Mouse (Mus musculus): ENCODE data around the gene Ush2a. TPM values are rescaled to one million over a fixed set of nuclear protein-coding genes. Genes with fewer than 3 reads are reported as not detected.

Ush2a gene
- polyA plus RNA-seq, 1 experiment from 2014 or later = 0.05 TPM

DNA sequence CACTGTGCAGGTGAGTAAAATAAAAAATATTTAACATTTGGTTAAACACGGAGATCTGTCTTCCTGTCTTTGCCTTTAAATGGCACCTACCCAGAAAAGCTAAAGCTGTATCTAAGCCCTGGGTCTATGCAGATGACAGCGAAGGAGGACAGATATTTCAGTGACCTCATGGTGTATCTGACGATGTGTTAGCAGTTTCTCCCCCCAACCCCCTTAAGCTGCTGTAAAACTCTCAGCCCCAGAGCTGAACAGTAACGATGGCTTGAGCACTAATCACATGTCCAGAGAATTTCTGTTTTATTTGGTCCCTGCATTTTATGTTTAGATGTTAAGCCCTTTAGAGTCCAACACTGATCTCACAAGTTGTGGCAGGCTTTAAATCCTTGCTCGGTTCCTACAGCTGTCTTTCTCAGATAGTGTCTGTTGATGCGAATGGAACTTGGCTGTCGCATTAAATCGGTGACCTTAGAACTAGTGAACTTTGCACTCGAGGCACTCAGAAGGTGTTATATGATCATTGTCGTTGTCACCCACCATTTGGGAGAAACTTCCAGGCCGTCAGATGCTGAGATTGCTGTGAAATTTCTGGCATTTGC lies 5.4 kb downstream of the Ush2a start:
- H3K4me1 ChIP-seq (ENCODE audit: insufficient read depth, low read length) = no peaks in the 10 kb centered on the region
- 36% methylated on average over 11 of the region's 11 CpGs for WGBS
- H3K4me3 ChIP-seq (ENCODE audit: low read length) = no peak overlapping the region
- H3K9ac ChIP-seq (replicated peaks; ENCODE audit: low read length) = no peak overlapping the region
- no peak for ATAC-seq (ENCODE audit: low FRiP score, low TSS enrichment)
- no peaks in the 10 kb centered on the region for H3K36me3 ChIP-seq (ENCODE audit: insufficient read depth, low read length)
- H3K27me3 ChIP-seq (ENCODE audit: insufficient read depth, low read length) = no peaks in the 10 kb centered on the region
- H3K4me2 ChIP-seq (replicated peaks; ENCODE audit: low read depth, low read length) = no peak overlapping the region
- H3K9me3 ChIP-seq (ENCODE audit: low read length) = no peaks in the 10 kb centered on the region
- H3K27ac ChIP-seq (ENCODE audit: low read length) = no peak overlapping the region

DNA sequence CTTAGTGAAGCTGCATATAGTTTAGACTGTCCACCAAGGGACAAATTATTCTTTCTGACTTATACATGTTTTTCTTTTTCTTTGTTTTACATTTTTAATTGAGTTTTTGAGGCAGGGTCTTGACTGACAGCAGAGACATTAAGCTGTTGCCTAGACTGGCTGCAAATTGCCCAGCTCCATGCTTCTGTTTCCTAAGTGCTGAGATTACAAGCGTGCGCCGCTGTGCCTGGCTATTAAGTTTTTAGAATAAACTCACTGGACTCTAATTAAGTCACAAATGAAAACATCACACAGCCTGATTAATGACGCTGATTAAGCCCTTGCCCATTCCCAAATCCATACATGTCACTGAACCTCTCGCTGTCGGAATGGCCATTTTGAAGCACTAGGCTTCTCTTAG lies 7.2 kb downstream of the Ush2a start:
- no peaks in the 10 kb centered on the region for H3K4me1 ChIP-seq (ENCODE audit: insufficient read depth, low read length)
- no peaks in the 10 kb centered on the region for H3K27me3 ChIP-seq (ENCODE audit: insufficient read depth, low read length)
- H3K36me3 ChIP-seq (ENCODE audit: insufficient read depth, low read length) = no peaks in the 10 kb centered on the region
- no peaks in the 10 kb centered on the region for H3K9me3 ChIP-seq (ENCODE audit: low read length)
- no peak overlapping the region for H3K4me2 ChIP-seq (replicated peaks; ENCODE audit: low read depth, low read length)
- ATAC-seq (ENCODE audit: low FRiP score, low TSS enrichment) = no peak
- 69% methylated on average over 6 of the region's 6 CpGs for WGBS
- H3K27ac ChIP-seq (ENCODE audit: low read length) = no peak overlapping the region
- no peak overlapping the region for H3K4me3 ChIP-seq (ENCODE audit: low read length)
- no peak overlapping the region for H3K9ac ChIP-seq (replicated peaks; ENCODE audit: low read length)

DNA sequence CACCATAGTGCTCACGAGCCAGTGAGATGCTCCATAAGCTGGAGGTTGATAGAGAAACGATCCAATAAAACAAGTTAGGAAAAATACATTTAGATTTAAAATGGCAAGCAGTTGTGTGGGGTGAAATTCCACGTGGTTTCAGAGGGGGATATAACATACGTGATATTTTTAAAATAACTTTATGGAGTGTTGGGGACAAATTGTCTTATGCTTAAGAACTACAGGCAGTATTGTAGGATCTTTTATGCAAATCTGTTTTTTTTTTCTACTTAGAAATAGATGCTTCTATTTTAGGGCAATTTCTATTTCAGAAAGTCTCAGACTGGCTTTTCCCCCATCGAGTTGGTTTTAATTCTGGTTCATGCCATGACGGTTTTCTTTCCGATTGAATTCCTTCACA lies 51.5 kb downstream of the Ush2a start:
- Histone ChIP-seq H3K4me3 (ENCODE audit: low read length) (no peak overlapping the region), H3K36me3 (ENCODE audit: insufficient read depth, low read length) (no peaks in the 10 kb centered on the region), H3K27me3 (ENCODE audit: insufficient read depth, low read length) (no peaks in the 10 kb centered on the region), H3K4me1 (ENCODE audit: insufficient read depth, low read length) (no peaks in the 10 kb centered on the region; the same call in 1 of the 2 replicates), H3K27ac (ENCODE audit: low read length) (no peak overlapping the region), H3K4me2 (replicated peaks; ENCODE audit: low read depth, low read length) (no peak overlapping the region), H3K9me3 (ENCODE audit: low read length) (no peaks in the 10 kb centered on the region), H3K9ac (replicated peaks; ENCODE audit: low read length) (no peak overlapping the region)
- WGBS = 91% methylated on average over 7 of the region's 7 CpGs
- no peak for ATAC-seq (ENCODE audit: low FRiP score, low TSS enrichment)

DNA sequence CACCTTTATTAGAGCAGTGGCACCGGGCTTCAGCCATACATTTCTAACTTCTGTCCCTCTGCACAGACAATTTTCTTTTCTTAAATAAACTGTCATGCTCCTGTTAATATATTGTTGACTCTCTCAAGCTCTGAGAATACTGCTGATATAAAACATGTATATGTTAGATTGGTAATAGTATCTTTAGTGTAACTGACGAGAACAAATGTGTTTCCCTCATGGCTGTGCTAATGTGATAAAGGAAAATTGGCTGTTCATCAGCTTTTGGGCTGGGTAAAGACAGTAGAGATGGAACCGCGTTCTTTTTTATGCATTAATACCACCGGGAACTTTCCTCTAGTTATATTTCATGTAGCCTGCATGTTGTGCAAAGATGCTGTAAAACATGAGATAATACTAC lies 54.8 kb downstream of the Ush2a start:
- Histone ChIP-seq H3K9me3 (ENCODE audit: low read length) (no peaks in the 10 kb centered on the region), H3K27ac (ENCODE audit: low read length) (no peak overlapping the region), H3K9ac (replicated peaks; ENCODE audit: low read length) (no peak overlapping the region), H3K4me2 (replicated peaks; ENCODE audit: low read depth, low read length) (no peak overlapping the region), H3K36me3 (ENCODE audit: insufficient read depth, low read length) (no peaks in the 10 kb centered on the region), H3K4me1 (ENCODE audit: insufficient read depth, low read length) (no peaks in the 10 kb centered on the region; the same call in 1 of the 2 replicates), H3K27me3 (ENCODE audit: insufficient read depth, low read length) (no peaks in the 10 kb centered on the region), H3K4me3 (ENCODE audit: low read length) (no peak overlapping the region)
- ATAC-seq (ENCODE audit: low FRiP score, low TSS enrichment) = no peak
- WGBS = 89% methylated on average over 5 of the region's 5 CpGs

DNA sequence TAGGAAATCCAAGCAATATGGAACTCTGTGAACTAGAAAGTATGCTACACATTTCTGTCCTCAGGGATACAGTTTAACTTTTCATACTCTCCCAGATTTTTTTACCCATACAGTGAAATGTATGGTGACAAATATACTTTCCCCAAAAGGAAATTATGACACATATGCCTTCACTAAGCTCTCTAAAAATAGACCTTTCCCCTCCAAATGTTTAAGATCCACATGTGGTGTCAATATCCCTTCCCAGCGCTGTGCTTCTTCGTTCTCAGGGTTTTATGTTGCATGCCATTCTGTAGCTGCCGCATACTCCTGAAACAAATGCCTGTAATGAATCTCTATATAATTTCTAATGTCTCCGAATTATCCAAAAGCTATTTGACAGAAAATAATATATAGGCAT lies 58.4 kb downstream of the Ush2a start:
- no peak for ATAC-seq (ENCODE audit: low FRiP score, low TSS enrichment)
- Histone ChIP-seq H3K27ac (ENCODE audit: low read length) (no peak overlapping the region), H3K36me3 (ENCODE audit: insufficient read depth, low read length) (no peaks in the 10 kb centered on the region), H3K4me2 (replicated peaks; ENCODE audit: low read depth, low read length) (no peak overlapping the region), H3K27me3 (ENCODE audit: insufficient read depth, low read length) (no peaks in the 10 kb centered on the region), H3K9me3 (ENCODE audit: low read length) (no peaks in the 10 kb centered on the region), H3K4me3 (ENCODE audit: low read length) (no peak overlapping the region), H3K9ac (replicated peaks; ENCODE audit: low read length) (no peak overlapping the region), H3K4me1 (ENCODE audit: insufficient read depth, low read length) (no peaks in the 10 kb centered on the region; the same call in 1 of the 2 replicates)
- WGBS = 68% methylated on average over 4 of the region's 4 CpGs

DNA sequence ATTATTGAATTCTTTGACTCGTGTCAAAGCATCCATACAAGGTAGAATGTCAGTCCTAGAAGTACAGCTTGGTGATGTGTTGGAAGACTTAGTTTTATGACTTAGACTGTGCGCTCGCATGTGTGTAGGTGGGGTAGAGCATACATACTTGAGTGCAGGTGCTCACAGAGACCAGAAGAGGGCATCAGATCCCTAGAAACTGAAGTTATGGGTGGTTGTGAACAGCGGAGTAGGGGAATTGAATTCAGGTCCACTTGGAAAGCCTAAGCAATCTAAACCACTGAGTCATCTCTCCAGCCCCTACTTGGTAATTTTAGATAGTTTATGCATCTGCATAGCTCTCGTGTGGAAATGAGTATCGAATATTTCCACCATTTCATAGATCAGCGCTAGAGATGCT lies 59.7 kb downstream of the Ush2a start:
- ATAC-seq (ENCODE audit: low FRiP score, low TSS enrichment) = no peak
- H3K4me1 ChIP-seq (ENCODE audit: insufficient read depth, low read length) = no peaks in the 10 kb centered on the region; the same call in 1 of the 2 replicates
- 85% methylated on average over 7 of the region's 7 CpGs for WGBS
- no peak overlapping the region for H3K4me3 ChIP-seq (ENCODE audit: low read length)
- H3K4me2 ChIP-seq (replicated peaks; ENCODE audit: low read depth, low read length) = no peak overlapping the region
- no peak overlapping the region for H3K27ac ChIP-seq (ENCODE audit: low read length)
- H3K36me3 ChIP-seq (ENCODE audit: insufficient read depth, low read length) = no peaks in the 10 kb centered on the region
- no peaks in the 10 kb centered on the region for H3K9me3 ChIP-seq (ENCODE audit: low read length)
- H3K27me3 ChIP-seq (ENCODE audit: insufficient read depth, low read length) = no peaks in the 10 kb centered on the region
- no peak overlapping the region for H3K9ac ChIP-seq (replicated peaks; ENCODE audit: low read length)

DNA sequence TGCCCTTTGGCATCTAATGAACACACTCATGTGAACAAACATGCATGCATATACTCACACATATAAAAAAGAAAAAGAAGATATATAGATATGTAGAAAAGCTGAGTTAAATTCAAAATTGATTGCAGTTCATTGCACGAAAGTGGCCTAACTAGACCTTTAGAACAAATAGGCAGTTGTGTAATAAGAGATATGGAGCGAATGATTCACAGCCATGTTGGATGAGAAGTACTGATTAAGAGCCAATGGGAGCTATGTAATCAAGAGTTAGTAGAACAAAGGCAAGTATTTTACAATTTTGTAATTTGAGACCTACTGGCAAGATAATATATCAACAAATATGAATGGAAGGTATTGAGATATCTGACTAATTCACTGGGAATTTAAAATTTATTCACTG lies 68.6 kb downstream of the Ush2a start:
- ATAC-seq (ENCODE audit: low FRiP score, low TSS enrichment) = no peak
- no peaks in the 10 kb centered on the region for H3K9me3 ChIP-seq (ENCODE audit: low read length)
- H3K9ac ChIP-seq (replicated peaks; ENCODE audit: low read length) = no peak overlapping the region
- H3K4me1 ChIP-seq (ENCODE audit: insufficient read depth, low read length) = no peaks in the 10 kb centered on the region
- H3K27me3 ChIP-seq (ENCODE audit: insufficient read depth, low read length) = no peaks in the 10 kb centered on the region
- no peaks in the 10 kb centered on the region for H3K36me3 ChIP-seq (ENCODE audit: insufficient read depth, low read length)
- 78% methylated on average over 2 of the region's 2 CpGs for WGBS
- H3K27ac ChIP-seq (ENCODE audit: low read length) = no peak overlapping the region
- H3K4me2 ChIP-seq (replicated peaks; ENCODE audit: low read depth, low read length) = no peak overlapping the region
- H3K4me3 ChIP-seq (ENCODE audit: low read length) = no peak overlapping the region

DNA sequence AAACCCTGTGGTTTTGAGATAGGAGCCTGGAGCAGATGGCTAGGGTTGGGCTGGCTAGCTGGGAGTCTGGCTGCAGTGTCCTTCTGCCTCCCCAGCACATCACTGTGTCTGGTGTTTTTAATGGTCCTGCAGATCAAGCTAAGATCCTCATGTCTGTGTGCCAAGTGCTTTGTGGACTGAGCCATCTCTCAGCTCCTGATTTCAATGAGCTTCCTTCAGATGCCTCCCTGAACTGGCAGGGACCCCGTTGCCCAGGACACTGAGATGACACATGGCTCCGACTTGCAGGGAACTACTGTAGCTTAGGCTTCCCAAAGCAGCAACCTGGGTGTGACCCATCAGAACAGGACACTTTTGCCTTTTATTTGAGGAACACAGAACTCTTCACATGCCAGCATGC lies 72.1 kb downstream of the Ush2a start:
- ATAC-seq (ENCODE audit: low FRiP score, low TSS enrichment) = no peak
- Histone ChIP-seq H3K4me3 (ENCODE audit: low read length) (no peak overlapping the region), H3K36me3 (ENCODE audit: insufficient read depth, low read length) (no peaks in the 10 kb centered on the region), H3K9ac (replicated peaks; ENCODE audit: low read length) (no peak overlapping the region), H3K27me3 (ENCODE audit: insufficient read depth, low read length) (no peaks in the 10 kb centered on the region), H3K9me3 (ENCODE audit: low read length) (no peaks in the 10 kb centered on the region), H3K27ac (ENCODE audit: low read length) (no peak overlapping the region), H3K4me1 (ENCODE audit: insufficient read depth, low read length) (no peaks in the 10 kb centered on the region), H3K4me2 (replicated peaks; ENCODE audit: low read depth, low read length) (no peak overlapping the region)
- 82% methylated on average over 2 of the region's 2 CpGs for WGBS

DNA sequence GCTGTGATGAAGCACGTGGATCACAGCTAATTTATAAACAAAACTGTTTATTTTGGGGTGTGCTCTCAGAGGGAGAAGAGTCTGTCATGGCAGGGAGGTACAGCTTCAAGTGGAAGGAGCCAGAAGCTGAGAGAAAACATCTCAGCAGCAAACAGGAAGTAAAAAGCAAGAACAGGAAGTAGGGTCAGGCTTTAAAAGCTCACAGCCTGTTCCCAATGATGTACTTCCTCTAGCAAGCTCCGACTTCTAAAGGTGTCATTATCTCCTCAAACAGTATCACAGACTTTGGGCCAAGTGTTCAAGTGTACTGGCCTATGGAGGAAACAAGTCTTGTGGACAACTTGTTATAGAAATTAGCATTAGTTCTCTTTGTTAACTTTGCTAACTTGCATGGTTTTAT lies 85.9 kb downstream of the Ush2a start:
- no peak for ATAC-seq (ENCODE audit: low FRiP score, low TSS enrichment)
- H3K36me3 ChIP-seq (ENCODE audit: insufficient read depth, low read length) = no peaks in the 10 kb centered on the region
- H3K9me3 ChIP-seq (ENCODE audit: low read length) = no peaks in the 10 kb centered on the region
- H3K4me1 ChIP-seq (ENCODE audit: insufficient read depth, low read length) = no peaks in the 10 kb centered on the region
- no peak overlapping the region for H3K4me2 ChIP-seq (replicated peaks; ENCODE audit: low read depth, low read length)
- H3K9ac ChIP-seq (replicated peaks; ENCODE audit: low read length) = no peak overlapping the region
- 50% methylated on average over 2 of the region's 2 CpGs for WGBS
- no peaks in the 10 kb centered on the region for H3K27me3 ChIP-seq (ENCODE audit: insufficient read depth, low read length)
- no peak overlapping the region for H3K27ac ChIP-seq (ENCODE audit: low read length)
- no peak overlapping the region for H3K4me3 ChIP-seq (ENCODE audit: low read length)

DNA sequence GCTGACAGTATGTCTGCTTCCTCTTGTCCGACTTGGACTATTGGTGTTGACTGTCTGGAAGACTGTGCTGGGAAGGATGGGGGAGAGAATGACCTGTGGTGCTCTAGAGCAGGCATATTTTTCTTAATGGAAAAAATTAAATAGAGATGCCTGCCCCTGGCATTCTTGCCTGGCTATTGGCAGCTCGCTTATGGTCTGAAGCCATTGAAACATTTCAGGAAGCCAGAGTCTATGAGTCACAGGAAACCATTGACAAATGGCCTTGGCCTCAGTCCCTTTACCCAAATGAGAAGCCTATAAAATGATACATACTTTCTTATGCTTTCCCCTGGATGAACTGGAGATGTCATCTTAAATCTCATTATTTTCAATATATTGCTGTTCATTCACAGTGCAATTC lies 92.9 kb downstream of the Ush2a start:
- Histone ChIP-seq H3K27me3 (ENCODE audit: insufficient read depth, low read length) (no peaks in the 10 kb centered on the region), H3K36me3 (ENCODE audit: insufficient read depth, low read length) (no peaks in the 10 kb centered on the region), H3K9ac (replicated peaks; ENCODE audit: low read length) (no peak overlapping the region), H3K9me3 (ENCODE audit: low read length) (no peaks in the 10 kb centered on the region), H3K4me3 (ENCODE audit: low read length) (no peak overlapping the region), H3K27ac (ENCODE audit: low read length) (no peak overlapping the region), H3K4me1 (ENCODE audit: insufficient read depth, low read length) (no peaks in the 10 kb centered on the region), H3K4me2 (replicated peaks; ENCODE audit: low read depth, low read length) (no peak overlapping the region)
- 82% methylated on average over 2 of the region's 2 CpGs for WGBS
- no peak for ATAC-seq (ENCODE audit: low FRiP score, low TSS enrichment)

Measured in kidney, embryonic 16.5 days (tissue).